Mouse (Mus musculus) cortical plate, adult 2 months (tissue): ENCODE data around the gene Lmx1b.

Experiments
- CTCF ChIP-seq: fragments of 200-500 bp; IDR thresholded peaks from 2 replicates; pipeline ENCODE4 v1.5.1; 2011; ENCODE audit warnings: mild to moderate bottlenecking, control low read depth, low read length; ENCODE audit not compliant: insufficient read depth; ENCODE audit errors: extremely low read depth
- POLR2A ChIP-seq: fragments of 200-500 bp; IDR thresholded peaks from 2 replicates; pipeline ENCODE4 v1.6.1; 2011; ENCODE audit warnings: mild to moderate bottlenecking, low read length, control low read depth; ENCODE audit not compliant: insufficient read depth; ENCODE audit errors: extremely low read depth

DNA sequence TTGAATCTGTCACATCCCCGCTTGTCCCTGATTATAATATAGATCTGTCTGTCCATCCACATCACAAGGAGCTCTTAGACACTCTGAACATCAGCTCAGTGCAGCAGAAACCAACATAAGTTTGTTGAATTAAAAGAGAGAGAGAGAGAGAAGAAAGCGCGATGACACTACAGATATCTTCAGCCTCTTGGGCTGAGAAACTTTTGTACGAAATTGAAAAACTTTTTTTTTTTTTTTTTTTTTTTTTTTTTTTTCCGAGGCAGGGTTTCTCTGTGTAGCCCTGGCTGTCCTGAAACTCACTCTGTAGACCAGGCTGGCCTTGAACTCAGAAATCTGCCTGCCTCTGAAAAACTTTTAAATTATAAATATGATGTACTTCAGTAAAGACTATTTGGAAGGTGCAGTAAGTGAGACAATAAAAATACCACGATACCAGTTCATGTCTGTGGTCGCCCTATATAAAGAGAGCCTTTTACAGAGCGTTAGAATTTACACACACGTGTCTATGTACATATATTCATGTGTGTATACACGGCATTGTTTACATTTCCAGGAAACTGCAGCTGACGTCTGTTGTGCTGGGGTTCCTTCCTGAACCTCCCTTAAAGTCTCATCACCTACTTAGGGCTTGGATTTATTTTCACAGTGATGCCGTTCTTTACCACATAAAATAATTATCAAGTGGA, 18.4 kb upstream of the Lmx1b start:
- TF ChIP-seq POLR2A: no peak
- TF ChIP-seq CTCF: no peak
